Mouse (Mus musculus): ENCODE results near the gene Ank2. TPM values are rescaled to one million over a fixed set of nuclear protein-coding genes. Genes with fewer than 3 reads are reported as not detected.
A peak's percentile ranks its signal among the peaks of the same experiment; 100 is the strongest.
"Not testable (repeated sequence)": the region's sequence is repeated elsewhere in the genome, so short reads cannot be mapped to it uniquely, and the experiment has no call there.

The Ank2 gene
- polyA plus RNA-seq, 1 experiment from 2014 or later = 32.2 TPM

GRCm38 (mm10) chr3:127321645-127322044 lies 177.5 kb downstream of the Ank2 start:
- H3K27me3 ChIP-seq (replicated peaks; ENCODE audit: low read depth, poor library complexity, severe bottlenecking) = no peaks in the 10 kb centered on the region
- H3K4me3 ChIP-seq = no peak overlapping the region
- no peak overlapping the region for H3K27ac ChIP-seq (replicated peaks)
- no peaks in the 10 kb centered on the region for H3K4me1 ChIP-seq
- H3K36me3 ChIP-seq (replicated peaks) = no peaks in the 10 kb centered on the region
- DNase-seq (ENCODE audit: low spot score) = no peak
- WGBS = 79% methylated on average over 5 of the region's 5 CpGs
- no peaks in the 10 kb centered on the region for H3K9me3 ChIP-seq

DNA sequence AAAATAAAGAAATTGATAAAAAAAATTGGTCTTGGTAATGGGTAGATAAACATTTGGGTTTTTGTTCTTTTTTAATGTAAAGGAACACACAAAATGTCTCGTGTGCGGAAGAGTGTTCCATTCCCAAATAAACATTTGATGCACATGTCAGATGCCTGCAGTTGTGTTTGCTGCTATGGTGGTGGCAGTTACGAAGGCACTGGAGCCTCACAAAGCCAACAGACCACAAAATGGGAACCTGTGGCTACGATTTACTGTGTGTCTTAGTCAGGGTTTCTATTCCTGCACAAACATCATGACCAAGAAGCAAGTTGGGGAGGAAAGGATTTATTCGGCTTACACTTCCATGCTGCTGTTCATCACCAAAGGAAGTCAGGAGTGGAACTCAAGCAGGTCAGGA lies 178.1 kb downstream of the Ank2 start:
- 90% methylated on average over 5 of the region's 5 CpGs for WGBS
- DNase-seq (ENCODE audit: low spot score); H3K4me1 ChIP-seq: not testable (repeated sequence)

DNA sequence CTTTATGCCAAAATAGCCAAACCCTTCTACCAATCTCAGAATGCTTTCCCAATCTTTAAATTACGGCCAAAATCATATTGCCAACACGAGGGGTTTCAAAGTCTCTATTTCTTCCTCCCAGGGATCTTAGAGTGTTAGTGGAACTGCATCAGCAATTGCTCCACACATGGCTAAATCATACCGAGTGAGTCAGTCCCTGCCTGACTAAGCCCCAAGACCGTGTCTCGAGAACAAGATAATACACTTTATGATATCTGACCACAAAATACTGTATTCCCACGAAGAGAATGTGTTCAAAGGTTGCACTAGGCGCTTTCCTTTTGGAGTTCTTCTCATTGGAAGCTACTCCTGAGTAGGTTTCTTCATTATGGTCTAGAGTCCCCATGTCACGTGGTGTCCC lies 178.8 kb downstream of the Ank2 start:
- no peak overlapping the region for H3K27ac ChIP-seq (replicated peaks)
- no peak for DNase-seq (ENCODE audit: low spot score)
- WGBS = 89% methylated on average over 8 of the region's 8 CpGs
- H3K27me3 ChIP-seq (replicated peaks; ENCODE audit: low read depth, poor library complexity, severe bottlenecking) = no peaks in the 10 kb centered on the region
- H3K4me3 ChIP-seq = no peak overlapping the region
- H3K9me3 ChIP-seq = no peaks in the 10 kb centered on the region
- H3K4me1 ChIP-seq = no peaks in the 10 kb centered on the region
- H3K36me3 ChIP-seq (replicated peaks) = no peaks in the 10 kb centered on the region

More for the DNA sequence above, 178.1 kb downstream of the Ank2 start:
- H3K27me3 ChIP-seq (replicated peaks; ENCODE audit: low read depth, poor library complexity, severe bottlenecking); H3K9me3 ChIP-seq; H3K36me3 ChIP-seq (replicated peaks); H3K27ac ChIP-seq (replicated peaks); H3K4me3 ChIP-seq: not testable (repeated sequence)

DNA sequence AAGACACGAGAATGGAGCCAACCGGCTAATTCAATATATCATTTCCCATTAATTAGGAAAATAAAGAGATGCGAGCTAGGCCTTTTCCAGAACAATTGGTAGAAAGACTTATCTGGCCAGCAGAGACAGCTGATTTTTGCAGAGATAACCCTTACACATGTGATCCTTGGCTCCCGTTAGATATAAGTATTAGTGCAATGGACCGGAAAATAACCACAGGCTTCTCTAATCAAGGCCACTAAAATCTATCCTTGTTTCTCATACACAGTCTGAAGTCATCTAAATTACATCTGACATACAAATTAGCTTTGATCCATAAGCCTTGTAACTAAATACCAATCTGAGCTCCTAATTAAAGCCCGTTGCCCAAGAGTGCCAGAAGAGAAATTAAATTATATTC lies 181.5 kb downstream of the Ank2 start:
- WGBS = 71% methylated on average over 6 of the region's 6 CpGs
- no peak for DNase-seq (ENCODE audit: low spot score)
- Histone ChIP-seq H3K27me3 (replicated peaks; ENCODE audit: low read depth, poor library complexity, severe bottlenecking) (no peaks in the 10 kb centered on the region), H3K36me3 (replicated peaks) (no peaks in the 10 kb centered on the region), H3K9me3 (no peaks in the 10 kb centered on the region), H3K4me1 (no peaks in the 10 kb centered on the region), H3K4me3 (no peak overlapping the region), H3K27ac (replicated peaks) (no peak overlapping the region)

DNA sequence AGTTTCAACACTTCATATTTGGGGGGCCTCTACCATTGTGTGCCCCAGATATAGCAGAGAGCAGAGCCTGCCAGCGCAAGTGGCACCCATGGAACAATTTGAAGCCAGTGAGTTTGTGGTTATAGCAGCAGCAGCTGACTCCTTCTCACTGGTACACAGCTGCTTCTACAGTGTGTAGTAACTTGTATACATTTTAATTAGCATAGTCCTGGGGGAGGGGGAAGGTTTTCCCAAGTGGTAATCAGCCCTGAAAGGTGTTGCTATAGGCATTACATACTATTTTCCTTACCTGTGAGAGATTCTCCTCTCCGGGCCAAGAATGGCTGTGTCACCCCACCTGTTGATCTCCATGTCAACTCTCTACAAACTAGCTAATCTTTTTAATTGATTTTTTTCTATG lies 182.4 kb downstream of the Ank2 start:
- 93% methylated on average over 2 of the region's 2 CpGs for WGBS
- Histone ChIP-seq H3K36me3 (replicated peaks) (no peaks in the 10 kb centered on the region), H3K27me3 (replicated peaks; ENCODE audit: low read depth, poor library complexity, severe bottlenecking) (no peaks in the 10 kb centered on the region), H3K4me3 (no peak overlapping the region), H3K4me1 (no peaks in the 10 kb centered on the region), H3K27ac (replicated peaks) (no peak overlapping the region), H3K9me3 (no peaks in the 10 kb centered on the region)
- no peak for DNase-seq (ENCODE audit: low spot score)

GRCm38 (mm10) chr3:127311521-127311920 lies 187.6 kb downstream of the Ank2 start:
- H3K36me3 ChIP-seq (replicated peaks) = no peaks in the 10 kb centered on the region
- H3K27me3 ChIP-seq (replicated peaks; ENCODE audit: low read depth, poor library complexity, severe bottlenecking) = no peaks in the 10 kb centered on the region
- H3K4me1 ChIP-seq = no peaks in the 10 kb centered on the region
- no peak for DNase-seq (ENCODE audit: low spot score)
- no peak overlapping the region for H3K4me3 ChIP-seq
- no peak overlapping the region for H3K27ac ChIP-seq (replicated peaks)
- 89% methylated on average over 6 of the region's 6 CpGs for WGBS
- no peaks in the 10 kb centered on the region for H3K9me3 ChIP-seq

- DNase-seq (ENCODE audit: low spot score) = no peak
- H3K9me3 ChIP-seq = no peaks in the 10 kb centered on the region
- no peak overlapping the region for H3K4me3 ChIP-seq
- no peaks in the 10 kb centered on the region for H3K4me1 ChIP-seq
- H3K36me3 ChIP-seq (replicated peaks) = no peaks in the 10 kb centered on the region
- WGBS = 90% methylated on average over 3 of the region's 3 CpGs
- H3K27me3 ChIP-seq (replicated peaks; ENCODE audit: low read depth, poor library complexity, severe bottlenecking) = no peaks in the 10 kb centered on the region
- H3K27ac ChIP-seq (replicated peaks) = no peak overlapping the region
These were observed 189.1 kb downstream of the Ank2 start for GRCm38 (mm10) chr3:127310079-127310478.

- H3K4me1 ChIP-seq = no peaks in the 10 kb centered on the region
- H3K27ac ChIP-seq (replicated peaks) = no peak overlapping the region
- 60% methylated on average over 6 of the region's 6 CpGs for WGBS
- no peak for DNase-seq (ENCODE audit: low spot score)
- H3K27me3 ChIP-seq (replicated peaks; ENCODE audit: low read depth, poor library complexity, severe bottlenecking) = no peaks in the 10 kb centered on the region
- H3K36me3 ChIP-seq (replicated peaks) = no peaks in the 10 kb centered on the region
- no peak overlapping the region for H3K4me3 ChIP-seq
- H3K9me3 ChIP-seq = no peaks in the 10 kb centered on the region
These were observed 195.1 kb downstream of the Ank2 start for GRCm38 (mm10) chr3:127303957-127304553.

GRCm38 (mm10) chr3:127303041-127303440 lies 196.1 kb downstream of the Ank2 start:
- H3K4me1 ChIP-seq = no peaks in the 10 kb centered on the region
- no peaks in the 10 kb centered on the region for H3K36me3 ChIP-seq (replicated peaks)
- H3K27ac ChIP-seq (replicated peaks) = no peak overlapping the region
- WGBS = 69% methylated on average over 4 of the region's 4 CpGs
- no peak overlapping the region for H3K4me3 ChIP-seq
- no peaks in the 10 kb centered on the region for H3K9me3 ChIP-seq
- H3K27me3 ChIP-seq (replicated peaks; ENCODE audit: low read depth, poor library complexity, severe bottlenecking) = no peaks in the 10 kb centered on the region
- DNase-seq (ENCODE audit: low spot score) = no peak

DNA sequence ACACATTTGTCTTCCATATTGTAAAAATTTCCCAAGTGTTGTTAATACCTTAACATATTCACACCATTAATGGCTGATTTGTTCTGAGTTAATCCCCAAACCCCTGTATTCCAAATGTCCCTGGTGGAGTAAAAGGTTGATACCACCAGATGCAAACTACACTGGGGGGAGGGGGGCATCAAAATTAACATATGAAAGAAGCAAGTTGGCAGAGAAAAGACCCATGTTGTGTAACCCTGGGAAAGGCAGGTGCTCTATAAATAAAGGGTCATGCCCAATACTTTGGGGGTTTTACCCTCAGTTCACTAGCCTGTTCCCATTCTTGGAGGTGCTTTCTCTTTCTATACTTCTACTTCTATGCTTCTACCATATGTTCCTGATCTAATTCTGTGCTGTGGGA lies 198.4 kb downstream of the Ank2 start:
- no peaks in the 10 kb centered on the region for H3K36me3 ChIP-seq (replicated peaks)
- no peak for DNase-seq (ENCODE audit: low spot score)
- H3K4me1 ChIP-seq = 0 out of 2 replicates have a peak, but pooled peaks cover 5% of the 10 kb centered on the region
- H3K27me3 ChIP-seq (replicated peaks; ENCODE audit: low read depth, poor library complexity, severe bottlenecking) = no peaks in the 10 kb centered on the region
- H3K4me3 ChIP-seq = no peak overlapping the region
- H3K27ac ChIP-seq (replicated peaks) = no peak overlapping the region
- H3K9me3 ChIP-seq = no peaks in the 10 kb centered on the region

DNA sequence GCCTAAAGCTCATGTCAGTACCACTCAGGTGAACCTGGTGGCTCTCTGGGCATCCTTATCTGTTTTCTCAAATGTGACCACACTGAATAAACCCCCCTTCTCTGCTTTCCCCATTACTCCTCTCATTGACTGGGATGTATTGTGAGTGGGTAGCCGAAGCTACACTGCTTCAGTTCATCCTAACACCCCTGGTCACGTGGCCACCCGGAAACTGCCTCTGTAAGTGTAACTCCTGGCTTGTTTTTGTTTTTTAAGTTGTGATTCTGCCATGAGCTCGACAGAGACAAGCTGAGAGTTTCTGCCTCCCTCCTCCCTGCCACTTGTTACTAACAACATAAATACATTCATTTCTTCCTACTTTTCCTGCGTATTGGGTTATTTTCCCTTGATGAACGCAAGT lies 203.2 kb downstream of the Ank2 start:
- Histone ChIP-seq H3K27me3 (replicated peaks; ENCODE audit: low read depth, poor library complexity, severe bottlenecking) (no peaks in the 10 kb centered on the region), H3K4me1 (peaks cover 11% of the 10 kb centered on the region; the same call in 1 of the 2 replicates), H3K9me3 (no peaks in the 10 kb centered on the region), H3K36me3 (replicated peaks) (0 out of 2 replicates have a peak, but pooled peaks cover 3% of the 10 kb centered on the region), H3K27ac (replicated peaks) (no peak overlapping the region), H3K4me3 (no peak overlapping the region)
- WGBS = 84% methylated on average over 6 of the region's 6 CpGs
- DNase-seq (ENCODE audit: low spot score) = no peak

DNA sequence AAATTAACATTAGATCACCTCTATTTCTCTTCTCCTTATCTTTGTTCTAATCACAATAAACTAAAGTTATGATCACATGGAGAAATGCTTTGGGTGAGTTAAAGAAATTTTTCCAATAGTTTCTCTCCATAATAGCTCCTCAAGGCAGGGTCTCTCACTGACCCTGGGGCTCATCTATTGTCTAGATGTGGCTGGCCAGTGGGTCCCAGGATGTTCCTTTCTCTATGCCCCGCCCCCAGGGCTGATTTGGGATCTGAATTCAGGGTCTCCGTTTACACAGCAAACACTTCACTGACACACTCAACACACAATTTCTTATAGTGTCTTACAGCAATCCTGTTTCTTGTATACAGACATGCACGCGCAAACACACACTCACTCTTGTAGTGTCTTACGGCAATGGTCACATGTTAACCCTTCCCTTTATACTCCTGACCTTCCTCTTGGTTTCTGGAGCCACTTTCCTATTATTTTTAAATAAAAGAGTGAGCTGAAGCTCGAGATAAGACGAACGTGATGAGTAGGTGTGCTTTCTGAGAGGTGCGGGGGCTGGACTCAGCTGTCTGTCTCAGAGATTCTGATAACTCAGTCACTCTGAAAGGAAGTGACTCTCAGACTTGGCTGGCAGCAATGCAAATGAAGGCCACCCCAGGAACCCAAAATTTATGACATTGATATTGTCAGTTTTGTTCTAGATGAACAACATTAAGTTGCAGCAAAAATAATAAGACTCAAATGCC lies 204.4 kb downstream of the Ank2 start:
- 80% methylated on average over 9 of the region's 9 CpGs for WGBS
- DNase-seq (ENCODE audit: low spot score) = no peak
- Histone ChIP-seq H3K4me1 (peaks cover 11% of the 10 kb centered on the region; the same call in 1 of the 2 replicates), H3K9me3 (no peaks in the 10 kb centered on the region), H3K36me3 (replicated peaks) (0 out of 2 replicates have a peak, but pooled peaks cover 3% of the 10 kb centered on the region), H3K4me3 (no peak overlapping the region), H3K27me3 (replicated peaks; ENCODE audit: low read depth, poor library complexity, severe bottlenecking) (no peaks in the 10 kb centered on the region), H3K27ac (replicated peaks) (0 out of 2 replicates have a peak overlapping the region, but pooled peaks have one; percentile 57)

DNA sequence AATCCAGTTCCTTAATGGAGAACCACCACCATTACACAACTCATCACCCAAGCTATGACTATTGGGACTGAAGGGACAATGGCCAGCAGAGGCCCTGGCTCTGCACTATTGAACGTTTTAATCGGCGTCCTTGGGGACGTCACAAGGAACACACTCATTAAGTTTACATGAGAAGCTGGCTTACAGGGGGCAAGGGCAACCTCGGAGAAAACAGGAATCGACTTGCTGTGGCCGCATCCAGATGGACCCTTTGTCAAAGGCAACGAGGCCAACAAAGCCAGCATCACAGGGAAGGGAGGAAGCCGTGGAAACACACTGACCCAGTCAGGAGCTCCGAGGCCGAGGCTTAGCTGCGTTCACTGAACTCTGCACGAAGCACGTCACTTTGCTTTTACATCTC lies 205.1 kb downstream of the Ank2 start:
- peak overlapping the region; percentile 57 for H3K27ac ChIP-seq (replicated peaks)
- H3K36me3 ChIP-seq (replicated peaks) = 0 out of 2 replicates have a peak, but pooled peaks cover 3% of the 10 kb centered on the region
- no peaks in the 10 kb centered on the region for H3K9me3 ChIP-seq
- 63% methylated on average over 14 of the region's 14 CpGs for WGBS
- DNase-seq (ENCODE audit: low spot score) = peak; percentile 41
- H3K4me1 ChIP-seq = peaks cover 11% of the 10 kb centered on the region; the same call in 1 of the 2 replicates
- no peaks in the 10 kb centered on the region for H3K27me3 ChIP-seq (replicated peaks; ENCODE audit: low read depth, poor library complexity, severe bottlenecking)
- H3K4me3 ChIP-seq = no peak overlapping the region
